Mouse (Mus musculus) brain, embryonic 14.5 days (tissue): ENCODE data around the gene Abcd4.

Source experiments
- CTCF ChIP-seq: fragments of 200-500 bp; IDR thresholded peaks from 2 replicates; pipeline ENCODE4 v1.5.1; 2012; ENCODE audit warnings: inconsistent platforms, mild to moderate bottlenecking, moderate library complexity, borderline replicate concordance; ENCODE audit not compliant: insufficient read depth, insufficient read length; ENCODE audit errors: extremely low read depth
- POLR2A ChIP-seq: fragments of 200-500 bp; IDR thresholded peaks from 2 replicates; pipeline ENCODE4 v1.6.1; 2012; ENCODE audit warnings: mild to moderate bottlenecking, inconsistent platforms, borderline replicate concordance; ENCODE audit not compliant: poor library complexity, insufficient read depth, insufficient read length, severe bottlenecking; ENCODE audit errors: extremely low read depth

GRCm38 (mm10) chr12:84555218-84555617 lies 62.0 kb downstream of the Abcd4 start:
- TF ChIP-seq POLR2A = no peak
- TF ChIP-seq CTCF = no peak
